Mouse (Mus musculus): ENCODE measurements at regions not wholly inside any gene's neighbourhood (a gene's known extent, or its start where the extent isn't known, plus 50 kb on each side); places are given as distances from the start of the nearest gene placed in this dataset.

DNA sequence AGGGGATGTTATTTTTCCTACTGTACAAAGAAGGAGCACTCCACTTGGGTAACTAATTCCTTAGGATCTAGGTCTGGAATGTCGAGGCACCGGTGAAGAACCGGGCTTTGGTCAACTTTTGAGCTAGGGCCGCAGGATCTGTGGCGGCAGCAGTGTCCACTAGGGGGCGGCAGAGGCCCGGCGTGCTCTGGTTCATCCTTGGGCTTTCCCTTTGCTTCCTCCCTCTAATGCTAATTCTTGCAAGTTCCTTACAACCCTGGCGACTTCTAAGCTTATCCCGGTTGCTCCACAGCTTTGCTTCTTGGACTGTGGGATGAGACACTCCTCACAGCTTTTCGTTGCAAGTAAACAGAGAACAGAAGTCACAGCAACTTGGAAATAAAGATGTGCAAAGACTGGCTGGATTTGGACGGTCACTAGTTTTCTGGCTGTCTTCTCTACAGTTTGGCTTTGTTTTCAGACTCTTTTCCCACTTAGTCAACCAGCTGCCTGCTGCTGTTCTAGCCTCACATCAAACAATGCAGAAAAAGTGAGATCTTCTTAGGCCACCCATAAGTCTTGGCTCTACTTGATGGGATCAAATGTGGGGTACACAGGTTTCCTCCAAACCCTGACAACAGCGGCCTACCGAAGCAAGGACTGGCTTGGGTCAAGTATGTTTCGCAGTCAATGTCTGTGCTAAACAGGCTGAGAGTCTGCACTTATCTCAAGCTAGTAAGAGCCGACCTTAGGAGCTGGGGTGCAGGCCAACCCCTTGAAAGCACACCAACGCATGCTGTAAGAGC is 51.2 kb upstream of the Tmem72 start:
- peak; percentile 99 for DNase-seq (ENCODE audit: low spot score, missing footprints)
- Histone ChIP-seq H3K27me3 (ENCODE audit: control insufficient read depth, insufficient read depth, low read length) (no peaks in the 10 kb centered on the region), H3K4me1 (ENCODE audit: control insufficient read depth, insufficient read depth, low read length) (no peaks in the 10 kb centered on the region), H3K9me3 (ENCODE audit: control insufficient read depth, low read length) (no peaks in the 10 kb centered on the region), H3K9ac (ENCODE audit: low read length) (no peak overlapping the region), H3K4me2 (no peak overlapping the region), H3K27ac (ENCODE audit: low read depth, low read length) (no peak overlapping the region), H3K4me3 (ENCODE audit: low read depth, low read length) (no peak overlapping the region), H3K36me3 (ENCODE audit: control insufficient read depth, insufficient read depth, low read length) (no peaks in the 10 kb centered on the region)
- WGBS = 38% methylated on average over 17 of the region's 17 CpGs
- ATAC-seq (ENCODE audit: low FRiP score) = peak; percentile 73

DNA sequence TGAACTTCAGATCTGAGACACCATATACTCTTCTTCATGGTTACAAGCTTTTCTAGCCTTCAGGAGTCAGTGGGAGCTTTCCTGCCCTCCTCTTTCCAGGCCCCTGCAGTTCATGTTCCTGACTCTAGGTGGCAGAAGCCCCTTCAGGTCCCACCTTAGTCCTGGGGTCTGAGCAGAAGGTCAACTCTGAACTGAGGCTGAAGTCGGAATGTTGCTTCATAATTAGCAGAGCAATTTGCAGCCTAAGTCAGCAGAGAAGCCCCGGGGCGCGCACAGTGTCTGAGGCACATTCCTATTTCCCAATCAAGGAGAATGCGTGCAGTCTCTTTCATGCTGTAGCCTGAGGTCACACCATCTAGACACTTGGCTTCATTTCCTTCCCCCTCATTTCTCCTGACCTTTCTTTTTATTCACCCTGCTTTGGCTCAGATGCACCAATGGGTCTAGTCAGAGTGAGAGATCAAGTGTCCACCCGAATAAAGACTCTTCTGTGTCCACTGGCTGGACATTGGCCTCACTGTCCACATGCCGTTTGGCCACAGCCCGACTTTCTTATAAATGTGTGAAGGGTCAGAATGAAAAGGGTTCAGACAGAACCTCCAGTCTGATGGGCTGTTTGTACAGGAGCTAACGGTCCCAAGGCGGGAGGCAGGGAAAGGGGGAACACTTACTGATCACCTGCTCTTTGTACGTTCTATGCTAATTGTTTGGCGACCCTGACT is 58.4 kb upstream of the Tmem72 start:
- WGBS = 86% methylated on average over 12 of the region's 12 CpGs
- DNase-seq (ENCODE audit: low spot score, missing footprints) (peak; percentile 90), ATAC-seq (ENCODE audit: low FRiP score) (0 out of 2 replicates have a peak, but pooled peaks have one; percentile 16)
- no peaks in the 10 kb centered on the region for H3K4me1 ChIP-seq (ENCODE audit: control insufficient read depth, insufficient read depth, low read length)
- no peaks in the 10 kb centered on the region for H3K27me3 ChIP-seq (ENCODE audit: control insufficient read depth, insufficient read depth, low read length)
- H3K9ac ChIP-seq (ENCODE audit: low read length) = no peak overlapping the region
- no peak overlapping the region for H3K27ac ChIP-seq (ENCODE audit: low read depth, low read length)
- no peak overlapping the region for H3K4me3 ChIP-seq (ENCODE audit: low read depth, low read length)
- no peak overlapping the region for H3K4me2 ChIP-seq
- H3K9me3 ChIP-seq (ENCODE audit: control insufficient read depth, low read length) = no peaks in the 10 kb centered on the region
- no peaks in the 10 kb centered on the region for H3K36me3 ChIP-seq (ENCODE audit: control insufficient read depth, insufficient read depth, low read length)

DNA sequence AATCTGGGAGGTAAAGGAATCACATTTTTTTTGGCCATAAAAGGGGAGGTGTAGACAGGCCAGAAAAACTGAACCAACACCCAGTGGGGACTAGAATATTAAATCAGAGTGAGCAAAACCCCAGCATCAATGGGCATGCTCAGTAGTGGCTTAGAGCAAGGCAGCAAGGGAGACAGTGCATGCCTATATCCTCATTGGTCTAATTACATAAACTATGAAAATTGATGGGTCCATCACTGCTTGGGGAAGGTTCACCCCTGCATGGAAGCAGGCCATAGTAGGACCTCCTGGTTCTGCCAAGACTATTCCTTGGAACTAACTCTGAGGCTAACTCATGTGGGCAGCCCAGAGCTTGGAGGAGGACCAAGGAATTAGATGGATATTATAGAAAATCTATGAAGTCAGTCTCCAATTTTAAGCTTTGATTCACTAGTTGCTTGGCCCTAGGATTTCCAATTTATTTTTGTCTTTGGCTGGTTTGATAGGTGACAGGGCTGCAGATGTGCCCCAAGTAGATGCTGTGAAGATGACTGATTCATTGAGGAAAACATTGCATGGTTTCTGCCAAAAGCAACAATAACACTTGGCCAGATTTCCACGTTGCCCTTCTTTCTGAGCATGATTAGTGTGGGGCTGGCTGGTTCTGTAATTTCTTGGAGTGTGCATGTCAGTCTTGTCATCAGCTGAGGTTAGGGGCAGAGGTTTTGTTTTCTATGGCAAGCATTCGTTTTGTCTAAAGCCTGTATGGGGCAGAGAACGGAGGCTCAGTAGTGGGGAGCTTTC is 70.0 kb upstream of the Tmem72 start:
- H3K4me1 ChIP-seq (ENCODE audit: control insufficient read depth, insufficient read depth, low read length) = no peaks in the 10 kb centered on the region
- DNase-seq (ENCODE audit: low spot score, missing footprints) (no peak), ATAC-seq (ENCODE audit: low FRiP score) (no peak)
- H3K9ac ChIP-seq (ENCODE audit: low read length) = no peak overlapping the region
- H3K4me2 ChIP-seq = no peak overlapping the region
- no peaks in the 10 kb centered on the region for H3K9me3 ChIP-seq (ENCODE audit: control insufficient read depth, low read length)
- H3K27me3 ChIP-seq (ENCODE audit: control insufficient read depth, insufficient read depth, low read length) = no peaks in the 10 kb centered on the region
- no peaks in the 10 kb centered on the region for H3K36me3 ChIP-seq (ENCODE audit: control insufficient read depth, insufficient read depth, low read length)
- 66% methylated on average over 3 of the region's 3 CpGs for WGBS
- H3K27ac ChIP-seq (ENCODE audit: low read depth, low read length) = no peak overlapping the region
- H3K4me3 ChIP-seq (ENCODE audit: low read depth, low read length) = no peak overlapping the region

DNA sequence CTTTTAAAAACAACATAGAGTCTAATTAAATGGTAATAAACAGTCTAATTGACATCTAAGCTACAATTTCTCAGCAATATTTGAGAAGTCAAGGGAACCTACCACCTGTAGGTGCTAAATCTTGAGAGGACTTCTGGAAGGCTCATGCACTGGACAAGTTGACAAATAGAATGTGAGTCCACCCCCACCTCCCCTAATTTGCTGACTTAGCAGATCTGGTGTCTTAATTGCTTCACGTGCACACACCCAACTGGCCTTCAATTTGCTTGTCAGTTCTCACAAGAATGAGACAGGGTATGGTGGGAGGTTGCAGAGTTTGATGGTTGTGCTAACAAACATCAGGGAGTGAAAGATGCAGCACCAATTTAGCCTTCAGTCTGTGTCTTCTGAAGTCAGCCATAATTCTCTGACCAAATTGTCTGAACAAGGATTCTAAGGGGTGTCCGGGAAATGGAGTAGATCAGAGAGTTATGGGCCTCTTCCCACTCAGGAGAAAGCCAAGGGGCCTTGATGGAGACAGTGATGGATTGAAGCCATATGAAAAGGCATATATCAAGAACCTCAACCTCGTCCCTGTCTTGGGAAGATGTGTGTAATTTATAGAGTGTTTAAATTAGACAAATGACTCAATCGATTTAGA is 76.7 kb upstream of the Tmem72 start:
- H3K4me1 ChIP-seq (ENCODE audit: control insufficient read depth, insufficient read depth, low read length) = no peaks in the 10 kb centered on the region
- H3K27me3 ChIP-seq (ENCODE audit: control insufficient read depth, insufficient read depth, low read length) = no peaks in the 10 kb centered on the region
- H3K9me3 ChIP-seq (ENCODE audit: control insufficient read depth, low read length) = no peaks in the 10 kb centered on the region
- H3K36me3 ChIP-seq (ENCODE audit: control insufficient read depth, insufficient read depth, low read length) = no peaks in the 10 kb centered on the region
- ATAC-seq (ENCODE audit: low FRiP score) = no peak
- 86% methylated on average over 4 of the region's 4 CpGs for WGBS
- no peak overlapping the region for H3K4me3 ChIP-seq (ENCODE audit: low read depth, low read length)
- no peak for DNase-seq (ENCODE audit: low spot score, missing footprints)
- no peak overlapping the region for H3K27ac ChIP-seq (ENCODE audit: low read depth, low read length)
- H3K4me2 ChIP-seq = no peak overlapping the region
- H3K9ac ChIP-seq (ENCODE audit: low read length) = no peak overlapping the region

DNA sequence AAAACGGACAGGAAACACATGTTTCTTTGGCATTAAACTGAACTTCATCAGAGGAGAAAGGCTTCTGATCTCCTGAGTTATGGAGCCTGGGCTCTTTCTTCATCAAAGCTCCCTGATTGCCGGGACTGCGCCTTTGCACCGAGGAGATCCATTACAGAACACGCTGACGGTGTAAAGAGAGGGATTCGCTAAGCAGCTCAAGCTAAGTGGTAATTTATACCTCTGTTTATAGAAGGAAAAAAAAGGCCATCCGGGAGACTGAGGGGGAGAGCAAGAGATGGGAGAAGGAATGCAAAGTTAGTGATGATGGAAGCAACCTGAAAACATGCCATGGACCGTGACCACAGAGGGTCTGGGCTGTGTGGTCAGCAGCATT is 77.2 kb upstream of the Tmem72 start:
- DNase-seq (ENCODE audit: low spot score, missing footprints) = no peak
- H3K36me3 ChIP-seq (ENCODE audit: control insufficient read depth, insufficient read depth, low read length) = no peaks in the 10 kb centered on the region
- H3K9me3 ChIP-seq (ENCODE audit: control insufficient read depth, low read length) = no peaks in the 10 kb centered on the region
- no peaks in the 10 kb centered on the region for H3K27me3 ChIP-seq (ENCODE audit: control insufficient read depth, insufficient read depth, low read length)
- H3K9ac ChIP-seq (ENCODE audit: low read length) = no peak overlapping the region
- H3K4me2 ChIP-seq = no peak overlapping the region
- WGBS = 83% methylated on average over 9 of the region's 9 CpGs
- H3K4me3 ChIP-seq (ENCODE audit: low read depth, low read length) = no peak overlapping the region
- H3K27ac ChIP-seq (ENCODE audit: low read depth, low read length) = no peak overlapping the region
- no peak for ATAC-seq (ENCODE audit: low FRiP score)
- H3K4me1 ChIP-seq (ENCODE audit: control insufficient read depth, insufficient read depth, low read length) = no peaks in the 10 kb centered on the region

DNA sequence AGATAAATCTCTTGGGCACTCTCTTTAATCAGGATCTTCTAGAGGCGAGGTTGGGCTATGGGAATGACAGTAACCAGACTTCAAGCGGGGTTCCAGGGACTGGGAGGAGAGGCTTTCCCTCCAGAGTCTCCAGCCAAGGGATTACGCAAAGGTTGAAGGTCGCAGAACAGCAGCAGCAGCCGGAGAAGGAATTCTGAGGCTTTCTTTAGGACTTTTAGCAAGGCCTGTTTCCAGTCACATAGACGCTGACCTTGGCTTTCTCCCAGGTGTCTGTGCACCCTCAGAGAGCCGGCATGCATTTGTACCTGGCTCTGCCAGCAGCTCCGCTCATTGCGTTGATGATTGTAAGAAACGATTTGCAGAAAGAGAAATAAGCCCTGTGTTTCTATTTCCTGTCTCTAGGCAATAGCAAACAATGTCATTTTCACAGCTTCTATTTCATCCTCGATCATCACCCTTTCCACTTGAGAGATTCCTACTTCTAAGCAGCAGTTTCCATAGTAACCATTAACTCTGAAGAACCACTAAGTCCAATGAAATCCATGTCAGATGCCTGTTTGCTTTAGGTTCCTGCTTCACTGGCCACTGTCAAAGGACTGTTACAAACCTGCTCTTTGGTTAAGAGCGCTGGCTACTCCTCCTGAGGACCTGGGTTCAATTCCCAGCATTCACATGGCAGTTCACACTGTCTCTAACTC is 104.7 kb upstream of the Tmem72 start:
- Histone ChIP-seq H3K4me3 (ENCODE audit: low read depth, low read length) (no peak overlapping the region), H3K9me3 (ENCODE audit: control insufficient read depth, low read length) (no peaks in the 10 kb centered on the region), H3K9ac (ENCODE audit: low read length) (no peak overlapping the region), H3K27ac (ENCODE audit: low read depth, low read length) (peak overlapping the region; percentile 55), H3K36me3 (ENCODE audit: control insufficient read depth, insufficient read depth, low read length) (no peaks in the 10 kb centered on the region), H3K4me1 (ENCODE audit: control insufficient read depth, insufficient read depth, low read length) (peaks cover 11% of the 10 kb centered on the region), H3K27me3 (ENCODE audit: control insufficient read depth, insufficient read depth, low read length) (no peaks in the 10 kb centered on the region), H3K4me2 (peak overlapping the region; percentile 18; the same call in 1 of the 2 replicates)
- DNase-seq (ENCODE audit: low spot score, missing footprints) (peak; percentile 88), ATAC-seq (ENCODE audit: low FRiP score) (peak; percentile 67; the same call in 1 of the 2 replicates)
- whole genome bisulfite sequencing = 21% methylated on average over 12 of the region's 12 CpGs

DNA sequence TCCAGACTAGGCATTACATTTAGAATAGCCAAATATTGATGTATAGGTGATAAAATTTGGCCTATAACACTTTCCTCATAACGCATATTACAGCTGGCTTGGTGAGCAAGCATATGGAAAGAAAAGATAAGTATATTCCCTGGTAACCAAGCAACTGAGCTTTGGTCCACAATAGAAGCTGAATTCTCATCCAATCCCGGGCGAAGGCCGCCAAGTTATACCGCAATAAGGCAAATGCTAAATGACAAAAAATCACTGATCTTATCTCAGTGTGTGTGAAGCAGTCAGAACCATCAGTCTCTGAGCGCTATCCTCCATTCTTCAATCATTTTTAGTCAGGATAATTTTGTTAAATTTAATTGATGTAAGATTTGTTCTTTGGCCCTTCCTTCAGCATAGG is 105.9 kb upstream of the Tmem72 start:
- H3K27me3 ChIP-seq (ENCODE audit: control insufficient read depth, insufficient read depth, low read length) = no peaks in the 10 kb centered on the region
- H3K9me3 ChIP-seq (ENCODE audit: control insufficient read depth, low read length) = no peaks in the 10 kb centered on the region
- H3K4me2 ChIP-seq = no peak overlapping the region
- no peak overlapping the region for H3K27ac ChIP-seq (ENCODE audit: low read depth, low read length)
- H3K4me3 ChIP-seq (ENCODE audit: low read depth, low read length) = no peak overlapping the region
- 94% methylated on average over 6 of the region's 6 CpGs for WGBS
- DNase-seq (ENCODE audit: low spot score, missing footprints) (no peak), ATAC-seq (ENCODE audit: low FRiP score) (no peak)
- no peaks in the 10 kb centered on the region for H3K36me3 ChIP-seq (ENCODE audit: control insufficient read depth, insufficient read depth, low read length)
- H3K4me1 ChIP-seq (ENCODE audit: control insufficient read depth, insufficient read depth, low read length) = peaks cover 11% of the 10 kb centered on the region
- no peak overlapping the region for H3K9ac ChIP-seq (ENCODE audit: low read length)

DNA sequence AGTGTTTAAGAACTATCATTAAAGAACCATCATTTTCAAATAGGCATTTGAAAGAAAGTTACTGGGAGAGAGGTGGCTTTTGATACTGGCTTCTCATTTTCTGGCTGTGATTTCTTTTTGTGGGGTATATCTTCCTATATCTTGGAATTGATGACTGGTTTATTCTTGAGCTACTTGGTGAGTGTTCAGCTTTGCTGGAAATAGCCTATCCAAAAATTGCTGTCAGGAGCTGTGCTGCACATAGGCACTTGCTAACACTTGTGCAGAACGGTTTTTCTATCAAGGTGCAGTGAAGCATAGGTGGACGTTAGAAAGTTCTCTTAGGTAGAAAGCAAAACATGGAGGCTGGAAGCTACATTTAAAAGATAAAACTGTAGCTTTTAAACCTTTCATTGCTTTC is 108.9 kb upstream of the Tmem72 start:
- no peak overlapping the region for H3K27ac ChIP-seq (ENCODE audit: low read depth, low read length)
- no peak overlapping the region for H3K4me2 ChIP-seq
- DNase-seq (ENCODE audit: low spot score, missing footprints) (no peak), ATAC-seq (ENCODE audit: low FRiP score) (no peak)
- H3K27me3 ChIP-seq (ENCODE audit: control insufficient read depth, insufficient read depth, low read length) = no peaks in the 10 kb centered on the region
- no peaks in the 10 kb centered on the region for H3K9me3 ChIP-seq (ENCODE audit: control insufficient read depth, low read length)
- WGBS = 79% methylated on average over 2 of the region's 2 CpGs
- peaks cover 11% of the 10 kb centered on the region for H3K4me1 ChIP-seq (ENCODE audit: control insufficient read depth, insufficient read depth, low read length)
- no peak overlapping the region for H3K4me3 ChIP-seq (ENCODE audit: low read depth, low read length)
- H3K36me3 ChIP-seq (ENCODE audit: control insufficient read depth, insufficient read depth, low read length) = no peaks in the 10 kb centered on the region
- H3K9ac ChIP-seq (ENCODE audit: low read length) = no peak overlapping the region

Data from midbrain, embryonic 11.5 days (tissue).